Mouse (Mus musculus) heart, postnatal 0 days (tissue): ENCODE results near the gene March10.

Source experiments
- CTCF ChIP-seq: IDR thresholded peaks from 2 replicates; pipeline ENCODE4 v1.5.1; 2016; ENCODE audit warnings: antibody characterized with exemption, control low read depth, low read depth
- EP300 ChIP-seq: IDR thresholded peaks from 2 replicates; pipeline ENCODE4 v1.6.1; 2016; ENCODE audit warnings: antibody characterized with exemption, low read depth

GRCm38 (mm10) chr11:105490971-105491370, 34.4 kb upstream of the March10 start:
- TF ChIP-seq CTCF (no peak), EP300 (no peak)
